Mouse (Mus musculus) cerebellum, postnatal 36 days (tissue): ENCODE results near the gene Zfp398.

Experiments
- DNase-seq, 2 experiments: peaks; one replicate each; pipeline ENCODE4 v3.0.0; 2021 to 2022; ENCODE audit warnings: mixed read lengths in 2 of 2

Zfp398 gene

GRCm38 (mm10) chr6:47904917-47905695 lies 69.6 kb downstream of the Zfp398 start:
- no peak for DNase-seq

- DNase-seq: no peak
These were observed 70.9 kb downstream of the Zfp398 start for GRCm38 (mm10) chr6:47906326-47906725.

GRCm38 (mm10) chr6:47909007-47909406 lies 73.5 kb downstream of the Zfp398 start:
- DNase-seq: no peak

- DNase-seq: no peak
These were observed 76.2 kb downstream of the Zfp398 start for GRCm38 (mm10) chr6:47911650-47912049.

GRCm38 (mm10) chr6:47912991-47913390 lies 77.5 kb downstream of the Zfp398 start:
- DNase-seq: no peak

- no peak for DNase-seq
These were observed 81.6 kb downstream of the Zfp398 start for GRCm38 (mm10) chr6:47917051-47917450.

GRCm38 (mm10) chr6:47918768-47919274 lies 83.4 kb downstream of the Zfp398 start:
- DNase-seq: no peak

GRCm38 (mm10) chr6:47919646-47920446 lies 84.4 kb downstream of the Zfp398 start:
- DNase-seq: no peak

GRCm38 (mm10) chr6:47920447-47921340 lies 85.2 kb downstream of the Zfp398 start, which contains the start of gene Zfp212:
TSS of gene Zfp212 (plus strand) at chr6:47920476.
- DNase-seq: peak; percentile 87 to 88
